Mouse (Mus musculus) adipose tissue, adult 10 weeks (tissue): ENCODE data around the gene Cldn6. TPM values are rescaled to one million over a fixed set of nuclear protein-coding genes. Genes with fewer than 3 reads are reported as not detected.

Source experiments
- polyA plus RNA-seq: library from polyadenylated mRNA; stranded (reverse); fragments of 350-450 nt; fragmentation: Illumina TruSeq; extraction: RNeasy Lipid Tissue Mini Kit (QIAGEN cat#74804); gene quantifications from one replicate; pipeline ENCODE4 v1.2.3, GENCODE M21; 2014; ENCODE audit warnings: low read depth, low replicate concordance

Gene Cldn6
- 1.0 TPM for polyA plus RNA-seq

GRCm38 (mm10) chr17:23679127-23679835 lies at the start of gene Cldn6:
Gene Cldn6, plus strand, starts transcription at chr17:23679249.

GRCm38 (mm10) chr17:23644613-23645495 lies 34.2 kb upstream of the Cldn6 start, which contains the start of gene Mmp25:
Gene Mmp25, minus strand, starts transcription at chr17:23645277.

DNA sequence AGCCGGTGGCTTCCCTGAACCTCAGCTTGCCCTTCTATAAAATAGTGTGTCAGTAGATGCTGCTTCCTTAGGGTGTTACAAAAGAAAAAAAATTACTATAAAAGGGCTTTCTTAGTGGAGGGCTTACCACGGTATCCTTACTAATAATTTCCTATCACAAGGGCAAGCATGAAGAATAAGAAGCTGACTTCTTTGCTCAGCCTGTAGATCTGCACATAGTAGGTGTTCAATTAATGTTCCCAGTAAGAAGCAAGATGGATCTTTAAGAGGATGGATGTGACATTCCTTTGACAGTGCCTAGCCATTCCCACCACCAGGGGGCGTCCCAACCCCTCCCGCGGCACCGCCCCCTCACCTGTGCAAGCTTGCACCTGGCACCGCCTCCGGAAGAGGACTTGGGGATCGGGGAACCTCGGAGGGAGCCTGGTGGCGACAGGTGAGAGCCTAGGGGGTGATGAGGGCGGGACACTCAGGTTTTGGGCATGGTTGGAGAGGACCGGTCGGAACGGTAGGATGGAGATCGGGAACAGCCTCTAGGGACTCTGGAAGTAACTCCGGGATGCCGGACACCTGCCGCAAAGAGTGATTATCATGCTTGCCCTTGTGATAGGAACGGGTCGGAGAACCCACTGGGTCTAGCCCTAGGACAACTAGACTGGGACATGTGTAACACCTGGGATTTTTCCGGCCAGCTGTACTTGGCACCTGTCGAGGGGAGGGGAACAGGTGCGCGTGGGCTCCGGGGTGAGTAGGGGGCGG lies 18.8 kb upstream of the Cldn6 start, which contains the start of gene Bicdl2:
Gene Bicdl2, plus strand, starts transcription at position 390 of the 759 bp plus-strand sequence.

GRCm38 (mm10) chr17:23673424-23674073 lies 5.5 kb upstream of the Cldn6 start, which contains the start of the genes Hcfc1r1 and Thoc6:
Gene Hcfc1r1, plus strand, starts transcription at chr17:23673596.
Gene Thoc6, minus strand, starts transcription at chr17:23673882.

DNA sequence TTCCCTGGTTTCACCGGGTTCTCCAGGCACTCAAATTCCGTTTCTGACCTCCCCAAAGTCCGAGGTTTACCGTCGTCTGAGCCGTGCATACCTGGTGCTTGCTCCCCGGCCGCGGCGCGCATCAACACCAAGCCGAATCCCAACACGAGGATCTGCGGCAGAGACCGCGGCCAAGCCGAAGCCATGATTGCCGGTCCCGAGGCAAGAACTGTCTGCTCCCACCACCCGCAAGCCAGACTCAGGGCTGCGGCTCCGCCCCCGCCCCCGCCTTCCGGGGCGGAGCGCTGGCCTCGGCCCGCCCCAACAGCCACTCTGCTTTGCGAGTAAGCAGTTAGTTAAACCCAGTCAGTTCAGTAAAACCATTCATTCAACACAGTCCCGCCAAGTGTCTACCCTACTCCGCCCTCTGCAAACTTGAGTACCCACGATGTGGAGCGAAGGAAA lies 1.8 kb upstream of the Cldn6 start, which contains the start of gene Tnfrsf12a:
Gene Tnfrsf12a, minus strand, starts transcription at position 233 of the 444 bp plus-strand sequence.

DNA sequence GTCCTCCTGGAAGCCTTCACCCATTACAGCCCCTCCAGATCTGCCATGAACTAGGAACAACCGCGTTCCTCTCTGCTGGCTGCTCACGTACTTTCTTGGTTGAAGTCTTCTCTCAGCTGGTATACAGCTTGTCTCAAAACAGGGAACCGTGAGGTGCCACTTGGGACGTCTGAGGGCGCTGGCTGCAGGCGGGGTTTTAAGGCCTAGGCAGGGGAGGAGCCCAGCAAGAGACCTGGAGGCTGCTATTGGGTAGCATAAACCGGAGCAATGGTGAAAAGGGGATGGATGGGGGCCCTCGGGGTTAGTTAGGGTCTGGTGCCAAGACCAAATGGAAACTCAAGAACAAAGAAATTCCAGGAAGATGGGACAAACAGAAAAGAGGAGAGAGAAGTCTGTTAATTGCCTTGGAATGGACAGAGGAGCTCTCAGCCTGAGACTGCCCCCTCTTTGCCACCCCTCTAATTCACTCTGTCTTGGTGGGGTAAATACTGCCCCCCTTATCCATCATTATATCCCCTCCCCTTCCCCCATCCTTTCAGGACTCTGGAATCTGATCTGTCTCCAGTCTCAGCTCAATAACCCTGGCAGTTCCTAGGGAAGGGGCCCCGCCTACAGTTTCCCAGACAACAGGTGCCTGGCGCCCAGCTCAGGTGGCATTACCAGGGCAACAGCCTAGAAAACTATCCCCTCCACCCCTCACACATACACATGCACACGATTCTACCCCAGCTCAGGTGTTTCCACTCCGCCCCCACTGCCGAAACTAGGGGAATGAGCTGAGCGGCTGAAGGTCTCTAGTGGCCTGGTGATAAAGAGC lies 5.0 kb downstream of the Cldn6 start, which contains the start of gene Cldn9:
Gene Cldn9, minus strand, starts transcription at position 171 of the 817 bp plus-strand sequence.

GRCm38 (mm10) chr17:23722376-23723125 lies 43.5 kb downstream of the Cldn6 start, which contains the start of gene 1520401A03Rik:
Gene 1520401A03Rik, minus strand, starts transcription at chr17:23722783.

DNA sequence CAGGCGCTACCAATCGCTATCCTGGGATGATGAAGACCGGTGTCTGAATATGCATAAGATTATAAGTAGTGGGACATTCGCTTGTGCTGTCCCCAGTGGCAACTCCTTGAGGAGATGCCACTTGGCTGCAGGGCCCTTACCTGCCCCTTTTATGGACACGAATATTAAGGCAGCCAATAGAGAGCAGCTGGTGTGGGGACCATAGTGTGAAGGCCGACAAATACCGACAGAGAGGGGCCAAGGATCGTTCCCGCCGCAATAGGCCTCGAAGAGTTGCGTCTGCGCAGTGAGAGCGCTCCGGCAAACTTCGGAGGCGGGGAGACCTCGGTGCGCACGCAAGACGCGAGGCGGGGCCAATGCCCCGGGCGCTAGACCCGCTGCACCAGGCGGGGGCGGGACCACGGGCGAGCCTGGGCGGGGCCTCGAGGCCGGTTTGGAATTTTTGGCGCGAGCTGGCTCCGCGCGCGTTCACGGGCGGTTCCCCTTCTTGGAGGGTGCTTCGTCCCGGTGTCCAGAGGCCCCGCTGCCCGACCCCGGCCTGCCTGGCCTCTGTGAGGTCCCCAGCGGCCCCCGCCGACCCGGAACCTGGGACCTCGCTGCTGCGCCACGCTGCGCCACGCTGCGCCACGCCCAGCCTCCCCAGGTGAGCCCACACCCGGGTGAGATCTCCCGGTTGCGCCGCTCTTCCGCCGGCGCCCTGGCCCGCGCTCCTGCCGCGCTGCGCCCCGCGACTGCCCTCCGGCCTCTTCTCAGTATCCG lies 47.1 kb downstream of the Cldn6 start, which contains the start of gene Pkmyt1:
Gene Pkmyt1, plus strand, starts transcription at position 338 of the 759 bp plus-strand sequence.

Other genes starting within 250 kb of the Cldn6 start
- not detected for gene Vmn2r117, start 199.6 kb upstream of the Cldn6 start, polyA plus RNA-seq
- gene Zfp213, start 115.0 kb upstream of the Cldn6 start, polyA plus RNA-seq: 9.9 TPM
- 23.0 TPM for gene Zfp13, start 79.8 kb upstream of the Cldn6 start, polyA plus RNA-seq
- gene Zscan10, start 78.4 kb upstream of the Cldn6 start, polyA plus RNA-seq: 0.16 TPM
- gene Mmp25, start 34.0 kb upstream of the Cldn6 start, polyA plus RNA-seq: 0.25 TPM
- gene Bicdl2, start 18.7 kb upstream of the Cldn6 start, polyA plus RNA-seq: 2.7 TPM
- gene Hcfc1r1, start 5.7 kb upstream of the Cldn6 start, polyA plus RNA-seq: 226 TPM
- 10.9 TPM for gene Thoc6, start 5.4 kb upstream of the Cldn6 start, polyA plus RNA-seq
- gene Tnfrsf12a, start 1.8 kb upstream of the Cldn6 start, polyA plus RNA-seq: 25.6 TPM
- gene Cldn9, start 4.8 kb downstream of the Cldn6 start, polyA plus RNA-seq: 1.2 TPM
- 0.30 TPM for gene 1520401A03Rik, start 43.5 kb downstream of the Cldn6 start, polyA plus RNA-seq
- gene Pkmyt1, start 47.1 kb downstream of the Cldn6 start, polyA plus RNA-seq: 8.8 TPM
- 19.4 TPM for gene Paqr4, start 61.6 kb downstream of the Cldn6 start, polyA plus RNA-seq
- gene Kremen2, start 66.6 kb downstream of the Cldn6 start, polyA plus RNA-seq: 0.24 TPM
- gene Flywch1, start 92.4 kb downstream of the Cldn6 start, polyA plus RNA-seq: 65.6 TPM
- gene Flywch2, start 106.8 kb downstream of the Cldn6 start, polyA plus RNA-seq: 16.1 TPM
- gene Srrm2, start 111.3 kb downstream of the Cldn6 start, polyA plus RNA-seq: 339 TPM
- 387 TPM for gene Elob, start 149.9 kb downstream of the Cldn6 start, polyA plus RNA-seq
- 1.4 TPM for gene Prss33, start 156.8 kb downstream of the Cldn6 start, polyA plus RNA-seq
- not detected for gene Prss32, start 164.6 kb downstream of the Cldn6 start, polyA plus RNA-seq
- 0.55 TPM for gene Prss41, start 164.9 kb downstream of the Cldn6 start, polyA plus RNA-seq
- 1.1 TPM for gene Prss21, start 188.8 kb downstream of the Cldn6 start, polyA plus RNA-seq
- gene Dcpp1, start 201.6 kb downstream of the Cldn6 start, polyA plus RNA-seq: not detected
- not detected for gene Dcpp2, start 201.6 kb downstream of the Cldn6 start, polyA plus RNA-seq
- gene Dcpp3, start 238.2 kb downstream of the Cldn6 start, polyA plus RNA-seq: not detected